Mouse (Mus musculus) heart, adult 18-20 months (tissue): ENCODE data around the gene B020004J07Rik. TPM values are rescaled to one million over a fixed set of nuclear protein-coding genes. Genes with fewer than 3 reads are reported as not detected.
"Not testable (repeated sequence)": the region's sequence is repeated elsewhere in the genome, so short reads cannot be mapped to it uniquely, and the experiment has no call there.

ENCODE experiments used
- DNase-seq, 2 experiments: peaks; one replicate each; pipeline ENCODE4 v3.0.0; 2021 to 2022; ENCODE audit warnings: mixed read lengths in 1 of 2
- long read RNA-seq, 2 experiments: library from polyadenylated mRNA; stranded (forward); transcript quantifications; one replicate each; pipeline ENCODE4 v2.0.0; 2021
- total RNA-seq, 2 experiments: library from RNA; stranded (reverse); gene quantifications; 2 replicates each; pipeline ENCODE4 v1.2.3; 2021

B020004J07Rik gene
- total RNA-seq, result not detected
- long read RNA-seq, experiment 1, result 0 reads
- long read RNA-seq, experiment 2, result 0 reads

DNA sequence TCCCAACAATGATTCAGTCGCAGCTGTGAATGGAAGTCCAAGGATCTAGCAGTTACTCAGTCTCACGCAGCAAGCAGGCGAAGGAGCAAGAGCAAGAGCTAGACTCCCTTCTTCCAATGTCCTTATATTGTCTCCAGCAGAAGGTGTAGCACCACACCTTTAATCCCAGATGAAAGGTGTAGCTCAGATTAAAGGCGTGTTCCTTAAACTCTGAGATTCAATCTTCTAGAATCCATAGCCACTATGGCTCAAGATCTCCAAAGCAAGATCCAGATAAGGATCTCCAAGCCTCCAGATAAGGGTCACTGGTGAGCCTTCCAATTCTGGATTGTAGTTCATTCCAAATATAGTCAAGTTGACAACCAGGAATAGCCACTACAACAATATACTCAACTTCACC, at the start of gene B020004J07Rik:
Gene B020004J07Rik (minus strand): TSS at position 101 of the 400 bp plus-strand sequence.
- not testable (repeated sequence) for DNase-seq

DNA sequence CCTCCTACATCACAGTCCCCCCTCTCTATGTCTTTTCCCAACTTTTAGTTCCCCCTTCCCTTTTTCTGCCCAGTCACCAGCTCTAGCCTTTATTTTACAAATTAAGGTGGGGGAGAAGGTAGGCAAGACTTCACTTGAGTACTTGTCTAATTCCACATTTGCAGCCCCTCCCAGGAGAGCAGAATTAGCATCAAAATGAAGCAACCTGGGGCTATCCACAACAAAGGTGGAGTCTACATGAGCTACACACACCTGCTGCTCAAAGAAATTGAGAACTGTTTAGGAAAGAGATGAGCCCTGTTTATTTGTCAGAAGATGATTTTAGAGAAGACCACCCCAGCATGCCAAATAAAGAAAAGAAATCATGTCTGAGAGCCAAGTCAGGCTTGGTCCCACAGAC, 45.6 kb upstream of the B020004J07Rik start:
- DNase-seq, result no peak

DNA sequence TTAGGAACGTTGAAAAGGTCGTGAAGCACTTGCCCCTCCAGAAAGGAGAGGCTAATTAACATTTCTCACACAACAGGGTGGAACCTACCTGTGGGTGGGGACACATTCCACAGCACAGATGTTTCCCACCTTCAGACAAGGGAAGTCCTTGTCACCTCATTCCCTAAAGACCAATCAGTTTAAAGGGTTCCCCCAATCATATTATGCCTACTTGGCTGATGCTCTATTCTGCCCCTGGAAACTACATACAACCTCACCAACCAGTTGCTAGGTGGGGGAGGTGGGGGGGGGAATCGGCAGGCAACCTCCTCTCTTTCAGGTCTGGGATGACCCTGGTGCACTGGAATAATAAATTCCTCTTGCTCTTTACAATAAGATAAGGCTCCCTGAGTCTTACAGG, 39.8 kb upstream of the B020004J07Rik start:
- DNase-seq, result no peak

DNA sequence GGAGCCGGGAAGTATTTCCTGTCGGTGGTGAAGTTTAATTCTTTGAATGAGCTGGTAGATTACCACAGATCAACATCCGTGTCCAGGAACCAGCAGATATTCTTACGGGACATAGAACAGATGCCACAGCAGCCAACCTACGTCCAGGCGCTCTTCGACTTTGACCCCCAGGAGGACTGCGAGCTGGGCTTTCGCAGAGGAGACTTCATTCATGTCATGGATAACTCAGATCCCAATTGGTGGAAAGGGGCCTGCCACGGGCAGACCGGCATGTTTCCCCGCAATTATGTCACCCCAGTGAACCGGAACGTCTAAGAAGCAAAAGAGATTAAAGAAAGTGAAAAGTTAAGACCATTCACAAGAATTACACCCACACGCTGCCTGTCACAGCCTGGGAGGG, 31.9 kb upstream of the B020004J07Rik start:
- DNase-seq, result not testable (repeated sequence)

DNA sequence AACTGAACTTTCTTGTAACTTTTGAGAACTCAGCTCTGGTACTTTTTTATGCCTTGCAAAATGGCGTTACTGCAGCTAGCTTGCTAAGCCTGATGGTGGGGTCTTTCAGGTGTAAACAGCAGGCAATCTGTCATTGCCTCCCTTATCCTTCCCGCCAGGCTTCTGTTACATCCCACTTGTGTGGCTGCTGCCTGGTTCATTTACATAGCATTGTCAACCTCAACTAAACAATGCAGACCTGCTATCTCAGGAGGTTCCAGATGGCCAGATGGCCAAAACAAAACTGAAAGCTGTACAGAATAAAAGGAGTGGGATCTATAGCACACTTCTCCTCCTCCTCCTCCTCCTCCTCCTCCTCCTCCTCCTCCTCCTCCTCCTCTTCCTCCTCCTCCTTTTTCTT, 28.2 kb upstream of the B020004J07Rik start:
- not testable (repeated sequence) for DNase-seq

DNA sequence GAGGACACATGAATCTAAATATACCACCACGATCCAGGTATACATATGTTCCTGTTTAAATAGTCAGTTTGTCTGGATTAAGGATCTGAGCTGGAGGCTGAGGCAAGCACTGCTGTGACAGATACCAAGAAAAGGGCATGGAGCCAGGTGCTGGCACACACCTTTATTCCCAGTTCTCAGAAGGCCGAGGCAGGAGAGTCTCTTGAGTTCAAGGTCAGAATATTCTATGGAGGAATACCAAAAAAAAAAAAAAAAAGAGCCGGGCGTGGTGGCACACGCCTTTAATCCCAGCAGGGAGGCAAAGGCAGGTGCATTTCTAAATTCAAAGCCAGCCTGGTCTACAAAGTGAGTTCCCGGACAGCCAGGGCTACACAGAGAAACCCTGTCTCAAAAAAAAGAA, 18.5 kb upstream of the B020004J07Rik start:
- DNase-seq, result no peak

DNA sequence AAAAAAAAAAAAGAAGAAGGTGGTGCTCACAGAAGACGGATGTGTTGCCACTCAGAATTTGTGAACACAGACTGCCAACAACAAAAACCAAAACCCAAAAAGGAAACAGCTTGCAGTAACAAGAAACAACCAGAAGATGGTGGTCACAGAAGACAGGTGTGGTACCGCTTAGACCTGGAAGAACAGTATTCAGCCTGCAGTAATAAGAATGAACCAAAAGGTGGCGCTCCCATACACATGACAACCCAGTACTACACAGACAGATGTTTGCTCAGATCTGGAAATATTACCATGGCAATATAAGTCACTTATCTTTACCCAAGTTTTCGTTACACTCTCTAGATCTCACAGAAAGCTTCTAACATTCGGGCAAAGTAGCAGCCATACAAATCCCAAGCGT, 17.1 kb upstream of the B020004J07Rik start:
- DNase-seq, result peak in 1 of 2 experiments; percentile 2

DNA sequence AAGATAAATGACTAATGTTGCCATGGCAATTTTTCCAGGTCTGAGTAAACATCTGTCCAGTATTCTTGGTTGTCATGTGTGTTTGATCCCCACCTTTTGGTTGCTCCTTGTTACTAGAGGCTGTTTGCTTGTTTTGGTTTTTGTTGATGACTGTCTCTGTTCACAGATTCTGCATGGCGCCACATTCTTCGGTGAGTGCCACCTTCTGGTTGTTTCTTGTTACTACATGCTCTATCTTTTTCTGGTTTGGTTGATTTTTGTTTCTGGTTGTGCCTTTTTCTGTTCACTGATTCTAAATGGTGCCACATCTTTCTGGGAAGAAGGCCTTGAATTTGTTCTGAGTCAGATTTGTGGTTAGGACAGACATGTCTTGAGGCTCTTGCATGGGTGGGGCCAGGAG, 7.1 kb upstream of the B020004J07Rik start:
- DNase-seq, result no peak

Other genes with a start within 250 kb of the B020004J07Rik start
- gene Leprot, start 196.3 kb downstream of the B020004J07Rik start, total RNA-seq, result 10 to 100 TPM; 22.3 to 27.5 TPM
- 1 to 10 TPM; 3.5 to 5.4 TPM for gene Lepr, start 126.6 kb downstream of the B020004J07Rik start, total RNA-seq
- gene C130073F10Rik, start 49.8 kb upstream of the B020004J07Rik start, total RNA-seq, result not detected
- not detected for gene Gm12800, start 65.1 kb upstream of the B020004J07Rik start, total RNA-seq
- not detected for gene Gm12794, start 96.4 kb upstream of the B020004J07Rik start, total RNA-seq
- gene Gm12790, start 137.0 kb upstream of the B020004J07Rik start, total RNA-seq, result not detected
- not detected for gene Gm12789, start 142.6 kb upstream of the B020004J07Rik start, total RNA-seq
- gene Pde4b, start 243.5 kb upstream of the B020004J07Rik start, total RNA-seq, result 10 to 100 TPM; 20.5 to 23.0 TPM